Mouse (Mus musculus): ENCODE data around the gene Capn3. TPM values are rescaled to one million over a fixed set of nuclear protein-coding genes. Genes with fewer than 3 reads are reported as not detected.

Gene Capn3
- polyA plus RNA-seq, 1 experiment from 2014 or later, result 0.40 TPM

GRCm38 (mm10) chr2:120482506-120483389, 26.9 kb downstream of the Capn3 start:
- Histone ChIP-seq H3K9me3 (ENCODE audit: control insufficient read depth, low read length) (no peaks in the 10 kb centered on the region), H3K4me3 (ENCODE audit: low read depth, low read length) (no peak overlapping the region), H3K36me3 (ENCODE audit: control insufficient read depth, insufficient read depth, low read length) (no peaks in the 10 kb centered on the region), H3K4me1 (replicated peaks; ENCODE audit: control insufficient read depth, insufficient read depth) (no peaks in the 10 kb centered on the region), H3K27me3 (ENCODE audit: control insufficient read depth, insufficient read depth, low read length) (no peaks in the 10 kb centered on the region), H3K27ac (replicated peaks) (no peak overlapping the region), H3K4me2 (replicated peaks; ENCODE audit: low read depth) (no peak overlapping the region), H3K9ac (ENCODE audit: low read length) (no peak overlapping the region)
- WGBS, result 52% methylated on average over 8 of the region's 8 CpGs
- DNase-seq (ENCODE audit: low spot score), result peak; percentile 45
- peak; percentile 83 for ATAC-seq (ENCODE audit: low FRiP score, low TSS enrichment)
- TF ChIP-seq CTCF (IDR thresholded peaks at IDR 0.05; ENCODE audit: low read depth), result no peak
- no peak for TF ChIP-seq EP300 (optimal IDR thresholded peaks at IDR 0.05)

GRCm38 (mm10) chr2:120484241-120484640, 28.4 kb downstream of the Capn3 start:
- WGBS, result 81% methylated on average over 3 of the region's 3 CpGs
- ATAC-seq (ENCODE audit: low FRiP score, low TSS enrichment), result no peak

GRCm38 (mm10) chr2:120493254-120493653, 37.4 kb downstream of the Capn3 start:
- Histone ChIP-seq H3K9me3 (ENCODE audit: control insufficient read depth, low read length) (no peaks in the 10 kb centered on the region), H3K4me2 (replicated peaks; ENCODE audit: low read depth) (no peak overlapping the region), H3K36me3 (ENCODE audit: control insufficient read depth, insufficient read depth, low read length) (no peaks in the 10 kb centered on the region), H3K4me1 (replicated peaks; ENCODE audit: control insufficient read depth, insufficient read depth) (no peaks in the 10 kb centered on the region), H3K9ac (ENCODE audit: low read length) (no peak overlapping the region), H3K4me3 (ENCODE audit: low read depth, low read length) (no peak overlapping the region), H3K27ac (replicated peaks) (no peak overlapping the region), H3K27me3 (ENCODE audit: control insufficient read depth, insufficient read depth, low read length) (no peaks in the 10 kb centered on the region; the same call in 1 of the 2 replicates)
- no peak for TF ChIP-seq CTCF (IDR thresholded peaks at IDR 0.05; ENCODE audit: low read depth)
- TF ChIP-seq EP300 (optimal IDR thresholded peaks at IDR 0.05), result no peak
- WGBS, result 46% methylated on average over 4 of the region's 4 CpGs
- no peak for ATAC-seq (ENCODE audit: low FRiP score, low TSS enrichment)
- no peak for DNase-seq (ENCODE audit: low spot score)

More at GRCm38 (mm10) chr2:120484241-120484640, 28.4 kb downstream of the Capn3 start:
- no peak for DNase-seq (ENCODE audit: low spot score)
- Histone ChIP-seq H3K4me1 (replicated peaks; ENCODE audit: control insufficient read depth, insufficient read depth) (no peaks in the 10 kb centered on the region), H3K27ac (replicated peaks) (no peak overlapping the region), H3K27me3 (ENCODE audit: control insufficient read depth, insufficient read depth, low read length) (no peaks in the 10 kb centered on the region), H3K4me3 (ENCODE audit: low read depth, low read length) (no peak overlapping the region), H3K4me2 (replicated peaks; ENCODE audit: low read depth) (no peak overlapping the region), H3K9me3 (ENCODE audit: control insufficient read depth, low read length) (no peaks in the 10 kb centered on the region), H3K9ac (ENCODE audit: low read length) (no peak overlapping the region), H3K36me3 (ENCODE audit: control insufficient read depth, insufficient read depth, low read length) (no peaks in the 10 kb centered on the region)
- TF ChIP-seq CTCF (IDR thresholded peaks at IDR 0.05; ENCODE audit: low read depth), result no peak
- TF ChIP-seq EP300 (optimal IDR thresholded peaks at IDR 0.05), result no peak

- Histone ChIP-seq H3K9ac (ENCODE audit: low read length) (no peak overlapping the region), H3K4me3 (ENCODE audit: low read depth, low read length) (no peak overlapping the region), H3K4me2 (replicated peaks; ENCODE audit: low read depth) (no peak overlapping the region), H3K4me1 (replicated peaks; ENCODE audit: control insufficient read depth, insufficient read depth) (peaks cover 3% of the 10 kb centered on the region; the same call in 1 of the 2 replicates), H3K27ac (replicated peaks) (no peak overlapping the region), H3K9me3 (ENCODE audit: control insufficient read depth, low read length) (no peaks in the 10 kb centered on the region), H3K27me3 (ENCODE audit: control insufficient read depth, insufficient read depth, low read length) (no peaks in the 10 kb centered on the region; the same call in 1 of the 2 replicates), H3K36me3 (ENCODE audit: control insufficient read depth, insufficient read depth, low read length) (no peaks in the 10 kb centered on the region)
- 43% methylated on average over 3 of the region's 3 CpGs for WGBS
- ATAC-seq (ENCODE audit: low FRiP score, low TSS enrichment), result no peak
- TF ChIP-seq CTCF (IDR thresholded peaks at IDR 0.05; ENCODE audit: low read depth) (no peak), EP300 (optimal IDR thresholded peaks at IDR 0.05) (no peak)
- no peak for DNase-seq (ENCODE audit: low spot score)
Measured at GRCm38 (mm10) chr2:120496511-120496910, 40.7 kb downstream of the Capn3 start.

GRCm38 (mm10) chr2:120499971-120500471, 44.2 kb downstream of the Capn3 start:
- no peak overlapping the region for H3K4me3 ChIP-seq (ENCODE audit: low read depth, low read length)
- H3K27me3 ChIP-seq (ENCODE audit: control insufficient read depth, insufficient read depth, low read length), result no peaks in the 10 kb centered on the region
- 32% methylated on average over 6 of the region's 6 CpGs for WGBS
- TF ChIP-seq CTCF (IDR thresholded peaks at IDR 0.05; ENCODE audit: low read depth) (peak; percentile 20), EP300 (optimal IDR thresholded peaks at IDR 0.05) (no peak)
- peak overlapping the region; percentile 41; the same call in 1 of the 2 replicates for H3K27ac ChIP-seq (replicated peaks)
- DNase-seq (ENCODE audit: low spot score) (no peak), ATAC-seq (ENCODE audit: low FRiP score, low TSS enrichment) (peak; percentile 20; the same call in 1 of the 2 replicates)
- H3K36me3 ChIP-seq (ENCODE audit: control insufficient read depth, insufficient read depth, low read length), result no peaks in the 10 kb centered on the region; the same call in 1 of the 2 replicates
- H3K4me2 ChIP-seq (replicated peaks; ENCODE audit: low read depth), result no peak overlapping the region
- no peak overlapping the region for H3K9ac ChIP-seq (ENCODE audit: low read length)
- H3K9me3 ChIP-seq (ENCODE audit: control insufficient read depth, low read length), result no peaks in the 10 kb centered on the region
- peaks cover 3% of the 10 kb centered on the region; the same call in 1 of the 2 replicates for H3K4me1 ChIP-seq (replicated peaks; ENCODE audit: control insufficient read depth, insufficient read depth)

All from stomach, postnatal 0 days (tissue).